Comparison of ENCODE assay signal across 11 mouse cellular contexts in the genomic region with DNA sequence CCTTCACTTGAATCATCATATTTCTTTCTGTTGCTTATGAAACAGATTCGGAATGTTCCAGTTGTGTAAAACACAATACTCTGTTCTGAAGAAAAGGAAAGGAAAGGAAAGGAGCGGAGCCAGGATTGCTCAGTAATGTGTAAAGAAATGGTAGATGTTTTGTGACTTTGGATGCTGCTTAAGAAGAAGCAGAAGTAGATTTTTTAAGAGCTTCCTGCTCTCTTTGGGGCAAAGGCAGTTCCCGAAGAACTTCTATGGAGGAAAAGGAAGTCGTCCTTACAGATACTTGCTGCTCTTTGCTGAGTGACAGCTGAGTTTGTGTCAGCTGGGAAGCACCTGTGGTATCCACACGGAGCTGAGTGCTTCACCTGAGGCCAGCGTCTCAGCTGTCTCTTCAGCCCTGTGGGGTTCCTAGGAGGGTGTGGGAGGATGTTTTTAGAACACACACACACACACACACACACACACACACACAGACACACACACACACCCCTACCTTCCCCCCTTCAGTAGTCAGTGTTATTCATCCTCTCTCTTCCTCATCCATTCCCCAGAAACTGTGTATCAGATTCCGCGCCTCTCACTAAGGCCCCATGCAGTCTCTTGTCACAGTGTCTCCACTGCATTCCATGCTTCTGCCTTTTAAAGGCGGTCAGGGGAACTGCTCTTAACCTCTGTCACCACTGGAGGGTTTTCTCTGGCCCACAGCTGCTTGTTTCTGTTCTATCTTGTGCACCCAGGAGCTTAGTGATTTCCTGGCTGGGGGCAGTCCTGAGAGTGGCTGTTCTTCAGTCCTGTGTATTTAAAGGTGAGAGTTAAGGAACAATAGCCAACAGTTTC. TPM values are rescaled to one million over a fixed set of nuclear protein-coding genes. Genes with fewer than 3 reads are reported as not detected.
DNase-seq lines count a peak whose midpoint lies in the region; ATAC-seq lines count a peak whose summit lies in the region.
"Had no signal": no experiment of that assay in that cellular context is flagged by ENCODE, and none has a peak within 500 bp of the region (broad histone marks: within the 10 kb centered on the region; RNA-seq: fewer than 3 reads in every experiment).

No protein-coding gene starts in this region.

- no peak for DNase-seq in kidney, adult 9 months
- DNase-seq in thymus, postnatal 14 days, result peak; percentile 47
- DNase-seq in thymus, postnatal 36 days, result no peak
- no peak for DNase-seq in cerebellum, postnatal 25 days
- DNase-seq in hindbrain, embryonic 10.5 days (ENCODE audit: low spot score), result no peak
- DNase-seq: right cerebral cortex, postnatal 14 days; thymus, postnatal 4 days had no signal

- no peaks in the 10 kb centered on the region; the same call in 1 of the 2 replicates for H3K36me3 ChIP-seq in kidney, embryonic 16.5 days (ENCODE audit: insufficient read depth, low read length)
- H3K36me3 ChIP-seq in hindbrain, embryonic 10.5 days, result peaks cover 40% of the 10 kb centered on the region; the same call in 1 of the 2 replicates
- H3K36me3 ChIP-seq: hindbrain, embryonic 12.5 days had no signal

- no peak overlapping the region for H3K4me3 ChIP-seq in kidney, embryonic 16.5 days (ENCODE audit: low read length)
- no peak overlapping the region for H3K4me3 ChIP-seq in hindbrain, embryonic 10.5 days
- H3K4me3 ChIP-seq: hindbrain, embryonic 12.5 days had no signal

- no peak overlapping the region for H3K4me2 ChIP-seq in kidney, embryonic 16.5 days (replicated peaks; ENCODE audit: low read depth, low read length)
- H3K4me2 ChIP-seq: hindbrain, embryonic 12.5 days had no signal

- H3K4me1 ChIP-seq in kidney, embryonic 16.5 days (ENCODE audit: insufficient read depth, low read length), result peaks cover 58% of the 10 kb centered on the region
- H3K4me1 ChIP-seq in hindbrain, embryonic 10.5 days (replicated peaks), result peaks cover 35% of the 10 kb centered on the region

- 0 out of 2 replicates have a peak overlapping the region, but pooled peaks have one; percentile 22 for H3K27ac ChIP-seq in kidney, embryonic 16.5 days (ENCODE audit: low read length)
- H3K27ac ChIP-seq in hindbrain, embryonic 10.5 days, result no peak overlapping the region
- H3K27ac ChIP-seq: hindbrain, embryonic 12.5 days; liver, embryonic 14.5 days had no signal

- H3K27me3 ChIP-seq in kidney, embryonic 16.5 days (ENCODE audit: insufficient read depth, low read length), result no peaks in the 10 kb centered on the region
- no peaks in the 10 kb centered on the region for H3K27me3 ChIP-seq in hindbrain, embryonic 10.5 days (ENCODE audit: insufficient read depth, poor library complexity, severe bottlenecking)
- H3K27me3 ChIP-seq: hindbrain, embryonic 12.5 days had no signal

- no peaks in the 10 kb centered on the region for H3K9me3 ChIP-seq in kidney, embryonic 16.5 days (ENCODE audit: low read length)
- no peaks in the 10 kb centered on the region for H3K9me3 ChIP-seq in hindbrain, embryonic 10.5 days
- H3K9me3 ChIP-seq: hindbrain, embryonic 12.5 days had no signal

- ATAC-seq in kidney, embryonic 16.5 days (ENCODE audit: low FRiP score, low TSS enrichment), result peak; percentile 58; the same call in 1 of the 2 replicates
- ATAC-seq in granulocyte monocyte progenitor cell, adult 5-6 weeks (replicated peaks; ENCODE audit: poor library complexity, severe bottlenecking), result peak; percentile 31

- no peak overlapping the region for H3K9ac ChIP-seq in kidney, embryonic 16.5 days (replicated peaks; ENCODE audit: low read length)
- H3K9ac ChIP-seq: hindbrain, embryonic 12.5 days; liver, embryonic 14.5 days had no signal

- 42% methylated on average over 9 of the region's 9 CpGs for WGBS in kidney, embryonic 16.5 days
- WGBS in hindbrain, embryonic 10.5 days, result 61% methylated on average over 9 of the region's 9 CpGs

RNA-seq across cellular contexts. Expression of gene Ano6, which starts 6.7 kb away (rescaled TPM):
- 54.4 and 67.2 TPM in 2 replicates for polyA plus RNA-seq in kidney, embryonic 16.5 days (2015; fragmentation: Nextera tagmentation; extraction: Ambion mirVana)
- total RNA-seq in granulocyte monocyte progenitor cell, adult 5-6 weeks (2014; fragmentation: Nextera tagmentation), result 25.3 and 28.8 TPM in 2 replicates
- 28.7 and 30.9 TPM in 2 replicates for total RNA-seq in granulocyte monocyte progenitor cell, adult 5-6 weeks (2017)
- 31.1 and 31.5 TPM in 2 replicates for polyA plus RNA-seq in hindbrain, embryonic 10.5 days (2016; fragmentation: Nextera tagmentation; extraction: Ambion mirVana)
